Mouse (Mus musculus) cerebellum, adult 18-20 months (tissue): Measurements from ENCODE around the gene Ccdc155.

Experiments used
- DNase-seq, 2 experiments: peaks; one replicate each; pipeline ENCODE4 v3.0.0; 2021

Ccdc155 gene

DNA sequence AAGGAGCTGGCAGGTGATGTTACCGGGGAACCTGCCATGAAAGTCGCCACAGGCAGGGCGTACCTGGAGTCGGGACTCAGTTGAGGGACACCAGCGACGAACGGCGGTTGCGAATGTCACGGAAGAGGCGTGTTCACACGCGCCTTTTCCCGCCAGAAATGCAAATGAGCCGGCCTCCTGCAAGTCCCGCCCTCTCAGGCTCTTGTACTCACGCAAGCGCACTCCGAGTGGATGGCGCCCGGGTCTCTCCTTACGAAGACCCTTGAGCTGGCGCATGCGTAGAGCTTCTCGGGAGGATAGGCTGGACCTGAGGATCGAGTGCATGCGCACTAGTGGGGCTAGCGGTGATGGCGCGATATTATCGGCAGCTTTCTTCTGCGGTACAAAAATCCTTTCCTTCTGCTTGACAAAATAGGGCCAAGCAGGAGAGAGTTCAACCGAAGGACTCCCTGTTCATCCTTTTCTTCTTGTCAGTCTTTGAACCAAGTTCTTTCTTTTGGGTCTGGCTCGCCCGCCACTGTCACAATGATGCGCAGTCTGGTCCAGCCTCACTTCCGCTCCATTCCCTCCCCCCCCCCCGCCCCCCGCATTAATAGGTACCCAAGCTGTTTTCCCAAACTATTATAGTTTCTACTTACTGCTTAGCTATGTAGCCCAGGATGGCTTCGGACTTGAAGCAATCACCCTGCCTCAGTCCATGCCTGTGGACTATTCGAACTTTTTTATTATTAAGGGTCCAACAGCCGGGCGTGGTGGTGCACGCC is at the start of gene Ccdc155:
TSS of gene Ccdc155 (minus strand) at position 513 of the 764 bp plus-strand sequence.
- DNase-seq: peak; percentile 94 to 97

DNA sequence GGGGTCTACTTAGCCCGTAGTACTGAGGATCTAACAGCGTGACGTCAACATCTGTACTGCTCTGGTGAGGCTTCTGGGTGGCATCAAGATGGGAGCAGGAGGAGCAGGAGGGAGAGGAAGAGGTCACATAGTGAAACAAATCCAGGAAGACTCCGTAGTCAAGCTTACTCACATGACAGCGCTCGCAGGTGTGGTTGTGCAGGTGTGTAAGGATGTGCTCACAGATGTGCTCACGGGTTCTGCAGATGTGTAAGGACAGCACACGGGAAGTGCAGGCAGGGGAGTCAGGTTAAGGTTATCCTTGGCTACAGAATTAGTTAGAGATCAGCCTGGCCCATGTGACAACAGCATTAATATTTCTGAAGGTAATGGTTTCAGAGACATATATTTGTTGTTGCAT is 49.1 kb upstream of the Ccdc155 start:
- DNase-seq: no peak

DNA sequence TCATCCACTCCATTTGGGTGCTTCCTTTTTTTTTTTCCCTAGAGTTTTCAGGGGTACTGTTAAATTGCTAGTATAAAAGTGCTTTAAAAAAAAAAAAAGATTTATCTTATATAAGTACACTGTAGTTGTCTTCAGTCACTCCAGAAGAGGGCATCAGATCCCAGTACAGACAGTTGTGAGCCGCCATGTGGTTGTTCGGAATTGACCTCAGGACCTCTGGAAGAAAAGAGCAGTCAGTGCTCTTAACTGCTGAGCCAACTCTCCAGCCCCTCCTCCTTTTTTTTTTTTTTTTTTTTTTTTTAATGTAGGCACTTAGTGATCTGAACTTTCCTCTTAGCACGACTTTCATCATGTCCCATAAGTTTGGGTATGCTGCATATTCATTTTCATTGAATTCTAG is 43.0 kb upstream of the Ccdc155 start:
- no peak for DNase-seq

DNA sequence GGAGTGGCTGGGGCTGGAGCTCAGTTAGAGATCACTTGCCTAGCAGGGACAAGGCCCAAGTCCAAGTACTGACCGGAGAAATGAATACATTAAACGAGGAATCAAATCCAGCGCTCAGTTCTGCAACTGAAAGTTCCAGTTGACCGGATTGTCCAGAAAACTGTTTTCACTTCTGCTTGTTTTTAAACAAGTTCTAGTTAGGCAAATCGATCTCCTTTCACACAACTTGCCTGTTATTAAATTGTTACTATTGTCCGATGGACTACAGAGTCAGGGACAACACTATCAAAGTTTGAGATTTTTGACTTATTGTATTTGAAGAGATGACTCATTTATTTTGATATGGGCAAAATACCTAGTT is 36.7 kb upstream of the Ccdc155 start:
- no peak for DNase-seq

DNA sequence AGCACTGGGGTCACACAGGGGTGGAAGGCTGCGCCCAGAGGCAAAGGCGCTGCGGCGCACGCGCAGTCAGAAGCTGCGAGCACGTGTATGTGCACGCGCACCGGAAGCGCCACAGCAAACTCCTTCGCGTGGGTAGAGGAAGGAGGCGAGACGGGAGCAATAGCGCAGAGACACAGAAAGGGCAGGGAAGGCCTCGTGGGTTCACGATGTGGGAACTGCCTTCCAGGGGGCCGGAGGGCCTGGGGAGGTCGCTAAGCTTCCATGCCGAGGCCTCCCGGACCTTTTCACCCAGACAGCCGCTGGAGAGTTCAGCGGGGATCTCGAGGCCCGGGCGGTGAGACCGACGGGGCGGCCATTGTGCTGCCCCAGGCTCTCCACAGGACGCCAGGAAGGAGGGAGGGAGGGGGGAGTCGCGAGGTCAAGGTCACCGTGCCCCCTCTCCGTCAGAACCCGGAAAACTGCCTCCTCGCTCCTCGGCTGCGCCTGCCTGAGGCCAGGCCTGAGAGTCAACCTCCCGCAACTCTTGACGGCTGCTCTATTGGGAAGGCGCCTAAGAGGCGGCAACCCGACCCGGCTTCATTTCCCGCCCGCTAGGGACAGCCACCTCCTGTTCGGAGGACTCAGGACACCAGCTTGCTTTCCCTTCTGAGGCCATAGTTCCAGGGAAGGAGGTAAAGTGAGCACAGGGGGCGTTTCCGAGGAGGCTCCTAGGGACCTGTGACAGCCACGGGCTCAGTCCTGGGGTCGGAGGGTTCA is 36.1 kb upstream of the Ccdc155 start, which contains the start of gene Slc6a16:
TSS of gene Slc6a16 (plus strand) at position 453 of the 756 bp plus-strand sequence.
- DNase-seq: no peak

DNA sequence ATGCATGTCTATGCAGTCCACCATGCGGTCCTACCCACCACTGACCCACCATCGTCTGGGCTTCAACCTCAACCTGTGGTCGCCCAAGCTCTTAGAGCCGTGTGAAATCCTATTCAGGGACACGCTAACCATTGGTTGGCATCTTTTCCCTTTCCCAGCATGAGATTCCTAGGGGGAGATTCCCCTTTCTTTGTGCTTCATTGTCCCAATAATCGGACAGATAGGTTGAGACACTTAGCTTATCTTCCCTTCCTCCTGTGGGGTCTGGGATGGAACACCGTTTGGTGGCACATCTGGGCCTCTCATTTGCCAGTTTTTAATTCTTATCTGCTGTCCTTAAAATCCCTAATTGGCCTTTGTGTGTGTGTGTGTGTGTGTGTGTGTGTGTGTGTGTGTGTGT is 35.4 kb upstream of the Ccdc155 start:
- DNase-seq: no peak

DNA sequence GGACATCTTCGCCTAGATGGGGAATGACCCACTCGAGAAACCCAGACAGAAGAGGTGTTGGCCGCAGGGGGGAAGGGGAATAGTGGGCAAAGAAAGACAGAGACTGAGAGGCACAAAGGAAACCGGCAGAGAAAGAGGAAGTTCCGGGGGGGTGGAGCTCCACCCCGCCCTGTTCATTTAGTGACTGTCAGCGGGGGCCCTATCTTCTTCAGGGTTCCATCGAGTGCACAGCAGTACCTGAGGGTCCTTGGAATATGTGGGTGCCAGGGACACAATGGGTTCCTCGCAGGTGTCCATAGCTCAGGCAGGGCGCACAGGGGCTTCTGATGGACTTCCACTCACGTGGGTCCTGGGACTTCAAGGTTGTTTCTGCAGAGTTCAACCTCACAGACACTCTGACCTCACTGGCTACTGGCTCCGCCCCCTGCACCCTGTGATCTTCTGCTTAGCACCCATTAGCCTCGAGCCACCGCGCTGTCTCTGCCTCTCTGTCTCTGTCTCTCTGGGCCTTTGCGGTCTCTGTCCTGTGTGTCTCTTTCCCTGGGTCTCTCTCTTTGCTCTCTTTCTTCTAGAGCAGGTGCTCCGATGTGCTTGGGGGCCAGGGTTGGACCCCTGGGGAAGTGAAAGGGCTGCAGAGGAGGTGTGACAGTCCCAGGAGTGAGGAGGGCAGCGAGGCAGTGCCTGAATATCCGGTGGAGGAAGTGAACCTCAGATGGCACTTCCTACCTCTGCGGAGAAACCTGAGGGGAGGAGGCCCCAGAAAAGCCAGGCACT is 34.2 kb upstream of the Ccdc155 start, which contains the start of gene Cd37:
TSS of gene Cd37 (minus strand) at position 393 of the 774 bp plus-strand sequence.
- DNase-seq: no peak

DNA sequence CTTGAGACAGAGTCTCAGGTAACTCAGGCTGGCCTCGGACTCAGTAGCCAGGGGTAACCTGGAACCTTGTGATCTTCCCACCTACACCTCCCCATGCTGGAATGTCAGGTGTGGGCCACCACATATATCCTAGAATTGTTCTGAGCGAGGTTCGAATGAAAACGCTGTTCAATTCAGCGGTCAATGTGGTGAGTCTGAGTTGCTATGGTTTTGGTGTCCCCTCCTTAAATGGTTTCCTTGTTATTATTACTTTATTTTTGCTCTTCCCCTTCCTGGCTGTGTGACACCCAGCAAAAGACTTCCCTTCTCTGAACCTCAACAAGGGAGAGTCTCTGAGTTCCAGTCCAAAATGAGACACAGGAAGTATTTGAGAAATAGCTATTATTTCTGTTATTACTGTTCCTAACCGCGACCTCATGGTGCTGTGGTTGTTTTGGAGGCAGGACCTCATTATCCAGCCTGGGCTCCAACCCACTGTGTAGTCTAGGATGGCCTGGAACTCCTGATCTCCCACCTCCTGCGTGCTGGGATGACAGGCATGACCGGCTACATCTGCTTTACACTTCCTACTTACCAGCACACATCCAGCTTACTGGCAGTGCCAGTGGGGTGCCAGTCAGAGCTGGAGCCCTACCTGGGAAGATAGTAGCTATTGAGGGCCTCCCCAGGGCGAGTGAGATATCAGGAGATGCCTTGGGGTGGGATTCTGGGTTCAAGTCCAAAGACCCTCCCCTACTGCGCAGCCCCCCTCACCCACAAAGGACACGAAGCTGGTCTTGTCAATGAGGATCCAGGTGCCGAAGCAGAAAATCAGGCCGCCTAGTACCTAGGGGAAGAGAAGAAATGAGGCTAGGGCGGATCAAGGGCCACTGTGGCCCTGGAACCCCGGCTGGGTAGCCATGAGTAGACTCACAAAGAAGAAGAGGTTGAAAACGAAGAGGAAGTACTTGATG is 33.3 kb upstream of the Ccdc155 start:
- no peak for DNase-seq

DNA sequence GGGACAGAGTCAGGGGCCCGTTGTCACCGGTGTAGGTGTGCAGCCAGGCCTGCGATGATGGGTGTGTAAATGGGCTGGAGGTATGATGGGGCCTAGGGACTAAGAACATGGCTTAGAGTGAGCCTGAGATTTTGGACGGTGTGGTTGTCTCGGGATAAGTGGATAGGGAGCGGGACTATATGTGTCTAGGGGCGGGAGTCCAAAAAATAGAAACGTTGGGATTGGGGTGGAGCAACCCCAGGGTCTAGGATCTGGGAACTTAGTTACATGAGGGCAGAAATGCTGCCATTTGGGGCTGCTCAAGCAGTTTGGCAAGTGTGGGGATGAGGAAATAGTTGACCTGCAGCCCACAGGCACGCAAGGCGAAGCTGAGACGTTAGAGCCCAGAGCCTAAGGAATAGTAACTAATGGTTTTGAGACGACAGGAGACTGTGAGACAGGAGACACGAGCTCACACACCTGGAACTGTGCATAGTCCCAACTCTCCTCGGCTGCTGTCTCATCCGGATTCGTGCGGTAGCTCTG is 31.0 kb upstream of the Ccdc155 start:
- no peak for DNase-seq

DNA sequence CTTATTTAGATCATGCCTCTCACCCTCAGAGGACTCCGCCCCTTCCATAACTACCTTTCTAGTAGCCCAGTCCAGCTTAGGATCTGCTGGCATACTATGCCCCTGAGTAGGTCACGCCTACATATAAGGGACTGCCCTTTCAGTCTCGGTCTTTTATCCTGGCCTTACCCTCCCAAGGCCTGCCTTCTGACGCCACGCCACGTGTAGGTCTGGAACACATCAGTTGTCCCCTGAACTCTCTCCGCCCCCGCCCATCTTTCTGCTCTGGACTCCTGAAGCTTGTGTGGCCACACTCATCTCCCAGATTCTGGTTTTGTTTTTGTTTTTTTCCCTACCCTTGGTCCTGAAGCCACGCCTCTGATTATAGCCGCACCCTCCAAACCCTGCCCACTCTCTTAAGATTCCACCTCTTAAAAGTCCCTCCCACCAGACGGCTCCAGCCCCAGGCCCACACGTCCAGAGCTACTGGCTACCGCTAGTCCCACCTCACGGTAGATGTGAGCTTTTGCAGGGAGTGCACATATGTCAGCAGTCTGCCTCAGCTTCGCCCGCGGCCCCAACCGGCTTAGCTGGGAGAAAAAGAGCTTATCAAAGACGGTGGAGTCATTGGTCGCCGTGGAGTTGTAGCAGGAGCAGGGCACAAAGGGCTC is 30.4 kb upstream of the Ccdc155 start:
- DNase-seq: no peak

DNA sequence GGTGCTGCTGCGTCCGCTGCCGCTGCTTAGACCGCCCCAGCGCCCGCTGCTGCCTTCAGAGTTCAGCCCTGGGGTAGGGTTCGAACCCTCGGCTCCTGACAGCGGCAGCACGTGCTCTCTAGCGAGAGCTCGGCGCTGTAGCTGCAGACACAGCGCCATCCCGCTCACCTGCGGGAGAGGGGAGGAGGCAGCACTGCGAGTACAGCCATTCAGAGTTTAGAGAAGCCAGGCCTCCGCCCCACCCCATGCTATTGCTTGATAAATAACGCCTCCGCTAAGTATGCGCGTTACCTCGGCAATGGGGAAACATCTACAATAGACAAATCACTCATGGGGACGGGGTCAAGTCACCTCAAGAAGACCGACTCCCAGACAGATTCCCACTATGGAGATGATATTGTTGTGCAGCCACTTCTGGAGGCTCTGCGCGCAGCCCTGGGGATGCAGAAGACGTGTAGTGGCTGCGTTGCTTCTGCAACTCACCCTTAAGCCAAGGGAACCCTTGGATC is 29.7 kb upstream of the Ccdc155 start:
- no peak for DNase-seq

DNA sequence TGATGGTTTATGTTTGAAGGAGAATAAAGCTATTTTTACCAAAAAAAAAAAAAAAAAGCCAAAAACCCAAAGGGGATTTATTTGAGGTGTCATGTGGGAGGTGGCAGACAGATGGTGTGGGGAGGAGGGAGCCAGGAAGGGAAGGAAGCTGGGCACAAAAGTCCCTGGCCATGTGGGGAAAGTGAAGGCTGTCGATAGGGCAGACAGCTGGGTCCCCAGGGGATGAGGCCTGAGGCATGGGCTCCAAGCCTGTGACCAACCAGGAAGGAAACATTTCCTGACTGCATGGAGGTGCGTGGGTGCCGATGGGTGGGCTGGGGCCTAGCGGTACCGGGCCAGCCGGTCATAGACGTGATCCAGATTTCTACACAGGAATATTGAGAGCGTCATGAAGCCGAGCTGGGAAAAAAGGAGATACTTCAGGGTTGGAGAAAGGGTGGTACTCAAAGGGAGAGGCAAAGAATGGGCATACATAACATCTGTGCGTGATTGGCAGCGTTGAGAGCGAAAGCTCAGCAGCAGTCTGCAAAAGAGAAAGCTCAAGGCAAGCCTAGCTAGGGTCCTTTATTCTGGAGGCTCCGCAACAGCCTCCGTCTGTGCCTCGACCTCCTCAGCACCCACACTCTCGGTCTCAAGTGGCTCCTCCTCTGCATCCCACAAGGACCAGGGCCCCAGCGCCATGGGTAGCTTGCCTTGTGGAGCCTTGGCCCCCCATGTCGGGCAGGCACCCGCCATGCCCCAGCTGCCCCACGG is 29.1 kb upstream of the Ccdc155 start:
- peak; percentile 19 to 20 for DNase-seq

DNA sequence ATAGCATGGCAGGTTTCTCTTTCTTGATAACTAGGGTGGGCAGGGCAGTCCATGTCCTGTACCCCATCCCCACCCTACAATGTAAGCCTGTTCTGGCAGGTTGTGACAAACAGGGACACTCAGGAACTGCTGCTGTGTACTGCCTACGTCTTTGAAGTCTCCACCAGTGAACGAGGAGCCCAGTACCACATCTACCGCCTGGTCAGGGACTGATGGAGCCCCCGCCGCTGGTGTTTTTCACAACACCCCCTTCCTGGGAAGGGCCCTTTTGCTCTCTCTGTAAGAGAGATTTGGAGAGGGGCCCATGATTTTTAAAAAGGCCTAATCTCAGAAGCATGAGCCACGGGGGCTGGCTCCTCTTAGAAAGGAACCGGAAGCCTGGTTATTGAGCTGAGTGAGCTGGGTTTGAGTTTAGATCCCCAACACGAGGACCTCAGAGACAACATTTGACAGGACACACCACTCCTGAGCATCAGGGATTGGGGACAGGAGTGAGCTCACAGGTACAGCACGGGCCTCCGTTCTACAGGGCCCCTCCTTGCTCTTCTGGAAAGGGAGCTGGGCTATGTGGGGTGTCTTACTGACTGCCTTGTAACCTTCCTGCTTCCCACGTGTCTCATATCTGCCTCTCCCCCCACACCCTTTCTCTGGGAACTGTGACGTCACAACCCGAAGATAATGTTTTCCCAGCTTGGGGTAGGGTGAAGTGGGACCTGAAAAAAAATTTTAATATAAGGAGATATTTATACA is 28.2 kb upstream of the Ccdc155 start:
- no peak for DNase-seq

DNA sequence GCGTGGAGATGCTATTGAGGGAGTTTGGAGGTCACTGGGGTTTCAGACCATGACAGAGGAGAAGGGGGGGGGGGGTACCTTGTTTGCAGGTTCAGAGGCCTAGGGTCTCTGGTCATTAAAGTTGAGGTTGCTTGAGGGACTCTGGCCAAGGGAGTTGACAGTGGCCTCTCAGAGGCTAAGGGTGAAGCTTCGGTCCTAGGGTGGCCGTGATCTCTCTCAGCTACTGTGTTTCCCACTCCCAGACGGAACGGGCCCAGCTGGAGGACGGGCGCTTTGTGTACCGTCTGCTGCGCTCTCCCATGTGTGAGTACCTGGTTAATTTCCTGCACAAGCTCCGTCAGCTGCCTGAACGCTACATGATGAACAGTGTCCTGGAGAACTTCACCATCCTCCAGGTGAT is 27.2 kb upstream of the Ccdc155 start:
- DNase-seq: no peak

DNA sequence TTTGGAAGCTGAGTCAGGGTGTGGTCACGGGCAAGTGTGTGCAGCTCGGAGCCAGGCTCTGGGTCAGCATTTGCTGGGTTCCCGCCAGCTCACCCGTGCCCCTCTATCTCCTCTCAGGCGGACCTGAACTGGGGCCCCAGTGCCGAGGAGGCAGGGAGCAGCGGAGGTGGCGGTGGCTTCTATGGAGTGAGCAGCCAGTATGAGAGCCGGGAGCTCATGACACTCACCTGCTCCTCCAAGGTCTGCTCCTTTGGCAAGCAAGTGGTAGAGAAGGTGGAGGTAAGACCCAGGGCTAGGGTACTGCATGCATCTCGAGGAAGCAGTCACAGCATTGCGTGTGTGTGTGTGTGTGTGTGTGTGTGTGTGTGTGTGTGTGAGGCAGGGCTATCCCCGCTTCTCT is 26.5 kb upstream of the Ccdc155 start:
- DNase-seq: no peak

DNA sequence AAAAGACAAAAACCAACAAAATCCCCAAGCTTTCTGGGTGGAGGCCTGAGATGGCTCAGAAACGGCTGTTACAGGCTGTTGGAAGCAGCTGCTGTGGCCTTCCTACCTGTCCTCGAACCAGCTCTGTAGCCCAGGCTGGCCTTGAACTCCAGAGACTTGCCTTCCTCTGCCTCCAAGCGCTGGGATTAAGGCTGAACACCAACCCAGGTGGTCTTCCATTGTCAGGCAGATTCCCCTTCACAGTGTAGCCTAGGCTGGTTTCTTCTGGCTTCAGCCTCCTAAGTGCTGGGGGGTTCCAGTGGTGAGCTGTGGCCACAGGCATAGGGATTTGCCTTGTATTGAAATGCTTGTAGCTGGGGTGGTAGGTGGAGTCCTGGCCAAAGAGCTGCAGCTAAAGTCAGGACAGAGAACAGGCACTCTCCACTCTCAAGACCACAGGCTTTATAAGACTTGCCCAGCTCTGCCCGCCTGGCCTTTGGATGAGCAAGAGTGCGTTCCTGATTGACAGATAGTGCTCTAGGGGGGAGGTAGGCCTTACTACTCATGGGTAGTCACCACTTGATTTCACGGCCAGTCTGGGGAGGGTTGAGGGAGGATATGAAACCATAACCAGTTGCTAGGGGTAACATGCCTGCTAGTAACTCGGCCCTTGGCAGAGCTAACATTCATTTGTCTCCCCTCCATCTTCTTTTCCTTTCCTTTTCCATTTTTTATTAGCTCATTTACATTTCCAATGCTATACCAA is 24.9 kb upstream of the Ccdc155 start:
- DNase-seq: no peak

DNA sequence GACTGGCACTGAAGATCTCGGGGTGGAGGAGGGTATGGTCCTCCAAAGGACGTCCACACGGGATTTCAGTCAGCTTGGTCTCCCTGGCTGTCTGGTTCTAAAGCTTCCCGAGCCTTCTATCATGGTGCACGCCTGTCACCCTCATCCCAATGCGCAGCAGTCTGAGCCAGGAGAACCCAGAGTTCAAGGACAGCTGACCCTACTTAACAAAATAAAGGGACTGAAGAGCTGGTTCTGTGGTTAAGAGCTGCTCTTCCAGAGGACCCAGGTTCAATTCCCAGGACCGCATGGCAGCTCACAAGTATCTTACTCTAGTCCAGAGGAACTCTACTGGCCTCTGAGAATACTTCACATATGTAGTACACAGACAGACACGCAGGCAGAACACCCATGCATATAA is 24.4 kb upstream of the Ccdc155 start:
- no peak for DNase-seq

DNA sequence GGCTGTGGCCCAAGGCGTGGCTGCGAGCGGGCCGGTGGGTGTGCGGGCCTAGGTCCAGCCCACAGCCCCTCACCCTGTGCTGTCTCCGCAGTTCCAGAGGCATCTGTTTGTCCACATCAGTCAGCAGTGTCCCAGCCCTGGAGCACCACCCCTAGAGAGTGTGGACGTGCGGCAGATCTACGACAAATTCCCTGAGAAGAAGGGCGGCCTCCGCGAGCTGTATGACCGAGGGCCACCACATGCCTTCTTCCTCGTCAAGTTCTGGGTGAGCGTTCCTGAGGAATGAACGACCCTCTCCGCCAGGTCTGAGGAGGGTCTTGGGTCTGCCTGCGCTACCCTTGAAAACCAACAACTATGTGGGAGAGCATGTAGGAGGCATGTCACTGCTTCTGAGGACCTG is 23.9 kb upstream of the Ccdc155 start:
- no peak for DNase-seq

DNA sequence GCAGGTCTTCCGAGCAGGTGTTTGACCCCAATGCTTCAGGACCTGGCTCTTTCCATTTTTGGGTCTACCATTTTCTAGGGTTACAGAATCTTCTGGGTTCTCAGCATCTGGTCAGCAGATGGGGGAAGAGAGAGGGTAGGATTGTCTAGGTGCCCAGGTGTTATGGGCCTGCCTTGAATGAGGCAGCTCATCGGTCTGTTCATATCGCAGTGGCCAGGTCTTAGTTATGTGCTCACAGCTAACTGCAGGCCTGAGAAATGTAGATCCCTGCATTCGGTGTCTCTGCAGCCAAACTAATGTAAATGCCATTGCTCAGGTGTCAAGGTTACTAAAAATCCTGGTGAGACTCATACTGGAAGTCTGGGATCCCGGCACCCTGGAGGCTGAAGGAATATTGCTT is 21.7 kb upstream of the Ccdc155 start:
- DNase-seq: no peak
